Mouse (Mus musculus) fibroblast of lung, adult 2 months (primary cell): ENCODE results near the gene Cdc40.
"Not testable (repeated sequence)": the region's sequence is repeated elsewhere in the genome, so short reads cannot be mapped to it uniquely, and the experiment has no call there.

Source experiments
- DNase-seq: peaks from one replicate; pipeline ENCODE4 v3.0.0-alpha.2; 2011; ENCODE audit warnings: low read depth

Cdc40 gene

GRCm38 (mm10) chr10:40857599-40857998, 25.5 kb downstream of the Cdc40 start:
- no peak for DNase-seq

- no peak for DNase-seq
Observed at GRCm38 (mm10) chr10:40856703-40857102, 26.4 kb downstream of the Cdc40 start.

- no peak for DNase-seq
Observed at GRCm38 (mm10) chr10:40855616-40856015, 27.5 kb downstream of the Cdc40 start.

DNA sequence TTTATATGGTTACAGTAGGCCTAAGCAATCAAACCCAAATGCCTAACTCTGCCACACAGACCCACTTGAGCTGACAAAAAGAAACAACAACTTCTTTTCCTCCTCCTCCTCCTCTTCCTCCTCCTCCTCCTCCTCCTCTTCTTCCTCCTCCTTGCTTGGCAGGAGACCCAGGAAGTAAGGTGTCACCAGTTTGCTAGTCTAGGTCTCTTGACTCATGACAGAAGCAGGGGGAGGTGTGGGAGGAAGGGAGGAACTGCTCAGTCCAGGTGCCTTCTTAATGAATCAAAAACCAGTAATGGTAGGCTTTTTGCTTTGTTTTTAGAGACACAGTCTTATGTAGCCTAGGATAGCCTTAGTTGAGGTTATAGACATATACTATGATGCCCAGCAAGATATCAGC, 32.0 kb downstream of the Cdc40 start:
- DNase-seq: no peak

DNA sequence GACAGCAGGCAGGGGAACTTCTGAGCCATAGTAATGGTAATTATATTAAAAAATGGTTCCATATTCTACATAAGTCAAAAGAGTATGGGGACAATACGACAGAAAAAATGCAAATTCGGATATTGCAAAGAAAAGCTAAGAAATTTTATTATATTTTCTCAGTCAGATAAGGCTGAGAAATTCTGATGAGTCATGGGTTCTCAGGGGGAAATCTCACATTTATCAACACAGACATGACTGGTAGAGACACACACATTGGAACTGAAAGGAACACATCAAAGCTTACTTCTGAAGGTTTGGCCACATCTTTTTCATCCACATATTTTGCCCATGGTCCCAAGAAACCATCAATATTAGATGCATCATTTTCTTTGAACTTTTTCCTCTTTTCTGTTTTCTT, 32.5 kb downstream of the Cdc40 start:
- no peak for DNase-seq

- no peak for DNase-seq
Observed at GRCm38 (mm10) chr10:40847176-40847874, 35.8 kb downstream of the Cdc40 start.

GRCm38 (mm10) chr10:40845626-40846025, 37.5 kb downstream of the Cdc40 start:
- no peak for DNase-seq

GRCm38 (mm10) chr10:40844546-40844945, 38.6 kb downstream of the Cdc40 start:
- no peak for DNase-seq

- no peak for DNase-seq
Observed at GRCm38 (mm10) chr10:40843841-40844240, 39.3 kb downstream of the Cdc40 start.

DNA sequence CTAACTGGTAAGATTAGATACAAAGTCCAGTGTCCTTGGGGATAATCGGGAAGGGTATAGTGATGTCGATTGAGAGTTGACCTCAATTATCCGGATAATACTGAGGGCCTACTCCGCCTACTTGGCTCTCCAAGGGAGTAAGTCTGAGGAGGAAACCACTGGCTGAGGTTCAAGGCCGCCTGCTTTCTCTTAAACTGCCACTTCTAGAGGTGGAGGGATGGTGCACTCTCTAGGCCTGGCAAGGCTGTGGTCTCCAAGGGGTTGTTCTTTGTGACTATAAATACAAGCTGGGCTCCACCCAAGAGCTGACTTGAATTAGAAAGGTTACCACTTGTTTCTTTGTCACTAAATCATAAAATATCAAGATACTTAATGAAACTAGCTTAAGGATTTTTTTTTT, 43.0 kb downstream of the Cdc40 start:
- DNase-seq: no peak

DNA sequence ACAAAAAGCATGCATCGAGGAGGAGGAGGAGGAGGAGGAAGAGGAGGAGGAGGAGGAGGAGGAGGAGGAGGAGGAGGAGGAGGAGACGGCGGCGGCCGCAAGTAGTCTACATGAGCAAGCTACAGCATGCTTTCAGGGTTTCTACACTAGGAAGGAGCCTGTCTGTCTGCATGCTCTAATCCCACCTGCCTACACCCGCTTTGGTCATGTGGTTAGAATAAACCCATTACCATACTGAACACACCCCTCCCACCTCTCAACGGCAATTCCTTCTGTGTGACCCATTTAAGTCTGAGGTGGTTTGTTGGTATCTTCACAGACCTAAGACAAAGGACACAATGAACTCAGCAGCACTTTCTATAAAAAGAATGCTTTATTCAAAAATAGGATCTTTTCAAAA, 51.8 kb downstream of the Cdc40 start:
- DNase-seq: no peak

DNA sequence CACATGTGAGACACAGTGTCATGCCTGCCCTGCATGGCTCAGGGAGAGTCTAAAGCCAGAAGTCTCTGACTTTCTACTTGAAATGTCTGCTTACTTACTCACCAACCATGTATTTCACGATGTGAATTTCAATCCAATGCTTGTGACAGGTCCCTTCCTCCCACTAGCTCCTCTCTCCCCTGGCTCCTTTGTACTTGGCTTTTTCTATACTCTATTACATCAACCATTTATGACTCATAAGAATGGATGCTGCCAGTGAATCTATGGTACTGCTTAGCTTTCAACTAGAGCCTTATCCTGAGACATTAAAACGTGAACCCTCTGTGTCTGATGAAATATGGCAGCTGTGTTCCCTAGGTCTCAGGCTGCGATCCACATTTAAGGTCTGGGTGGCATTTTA, 52.8 kb downstream of the Cdc40 start:
- no peak for DNase-seq

- no peak for DNase-seq
Observed at GRCm38 (mm10) chr10:40827706-40828105, 55.4 kb downstream of the Cdc40 start.

DNA sequence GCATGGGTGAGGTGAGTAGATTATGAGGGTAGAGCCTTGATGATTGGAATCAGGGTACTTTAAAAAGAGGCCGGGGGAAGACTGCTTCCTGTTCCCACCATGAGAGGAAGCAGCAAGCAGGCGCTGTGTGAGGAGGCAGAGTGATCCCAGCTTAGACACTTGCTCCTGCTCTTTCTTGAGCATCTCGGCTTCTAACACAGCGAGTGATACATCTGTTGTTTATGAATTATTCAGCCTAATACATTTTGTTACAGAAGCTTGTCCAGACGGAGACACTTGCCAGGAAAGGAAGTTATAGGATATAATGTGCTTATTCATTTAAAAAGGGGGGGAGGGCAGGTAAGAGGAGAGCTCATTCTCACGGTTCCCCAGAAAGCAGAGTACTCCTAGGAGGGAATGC, 57.2 kb downstream of the Cdc40 start:
- DNase-seq: no peak

DNA sequence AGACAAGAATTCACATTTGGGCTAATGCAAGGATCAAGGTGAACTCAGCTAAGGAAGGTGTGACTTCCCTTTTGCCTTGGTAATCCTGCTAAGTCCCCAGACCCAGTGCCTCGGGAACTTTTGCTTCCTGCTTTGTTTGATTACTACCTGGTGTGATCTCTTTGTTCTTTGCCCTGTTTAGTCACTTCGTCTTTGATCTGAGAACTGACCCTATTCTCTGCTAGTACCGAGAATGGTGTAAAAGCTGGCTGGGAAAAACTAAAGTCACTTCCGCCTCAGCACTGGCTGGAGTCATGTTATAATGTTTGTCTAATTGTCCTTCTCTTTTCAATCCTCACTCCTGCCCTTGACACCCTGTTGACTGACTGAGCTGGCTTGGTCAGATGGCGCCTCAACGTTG, 66.6 kb downstream of the Cdc40 start:
- no peak for DNase-seq

DNA sequence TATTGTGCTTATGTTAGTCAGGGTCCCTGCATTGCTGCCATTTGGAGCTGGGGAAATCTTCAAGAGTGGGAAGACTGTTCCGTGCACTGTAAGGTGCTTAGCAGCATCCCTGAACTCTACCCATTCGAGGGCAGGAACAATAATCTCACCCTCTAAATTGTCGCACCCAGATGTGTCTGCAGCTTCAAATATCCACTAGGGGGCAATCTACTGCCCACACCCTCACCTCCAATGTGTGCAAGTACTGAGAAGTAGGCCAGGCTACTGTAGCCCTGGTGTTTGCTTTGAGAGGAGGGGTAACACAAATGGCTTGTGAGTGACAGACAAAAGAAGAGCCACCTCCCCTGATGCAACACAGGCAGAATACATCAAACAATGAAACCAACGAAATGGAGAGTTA, 69.5 kb downstream of the Cdc40 start:
- no peak for DNase-seq

GRCm38 (mm10) chr10:40809411-40809910, 73.7 kb downstream of the Cdc40 start:
- not testable (repeated sequence) for DNase-seq

GRCm38 (mm10) chr10:40806221-40806620, 76.9 kb downstream of the Cdc40 start:
- DNase-seq: no peak

GRCm38 (mm10) chr10:40805221-40805620, 77.9 kb downstream of the Cdc40 start:
- DNase-seq: no peak

- no peak for DNase-seq
Observed at GRCm38 (mm10) chr10:40792115-40792514, 91.0 kb downstream of the Cdc40 start.

DNA sequence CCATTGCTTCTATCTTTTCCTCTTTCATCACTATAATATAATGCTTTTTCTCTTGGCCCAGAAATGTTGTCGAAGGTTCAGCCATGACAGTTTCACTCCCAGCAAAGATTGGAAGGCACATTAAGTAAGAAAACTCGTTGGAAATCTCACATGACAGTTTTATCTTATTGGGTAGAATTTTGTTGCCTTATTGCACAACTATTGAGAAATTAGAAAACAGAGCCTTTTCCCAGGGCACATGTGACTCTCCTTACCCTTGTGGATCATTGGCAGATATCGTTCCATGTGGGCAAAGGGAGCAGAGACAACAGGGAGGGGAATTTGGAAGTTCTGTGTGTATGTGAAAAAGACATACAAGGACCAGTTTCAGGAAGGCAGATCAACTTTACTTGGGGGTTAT, 92.7 kb downstream of the Cdc40 start:
- DNase-seq: peak; percentile 5
